Mouse (Mus musculus) spleen, postnatal 10 days (tissue): ENCODE results near the gene Moap1.
A peak's percentile ranks its signal among the peaks of the same experiment; 100 is the strongest.

ENCODE experiments used
- DNase-seq, 2 experiments: peaks; one replicate each; pipeline ENCODE4 v3.0.0; 2021 to 2022; ENCODE audit warnings: low spot score in 2 of 2

The Moap1 gene

DNA sequence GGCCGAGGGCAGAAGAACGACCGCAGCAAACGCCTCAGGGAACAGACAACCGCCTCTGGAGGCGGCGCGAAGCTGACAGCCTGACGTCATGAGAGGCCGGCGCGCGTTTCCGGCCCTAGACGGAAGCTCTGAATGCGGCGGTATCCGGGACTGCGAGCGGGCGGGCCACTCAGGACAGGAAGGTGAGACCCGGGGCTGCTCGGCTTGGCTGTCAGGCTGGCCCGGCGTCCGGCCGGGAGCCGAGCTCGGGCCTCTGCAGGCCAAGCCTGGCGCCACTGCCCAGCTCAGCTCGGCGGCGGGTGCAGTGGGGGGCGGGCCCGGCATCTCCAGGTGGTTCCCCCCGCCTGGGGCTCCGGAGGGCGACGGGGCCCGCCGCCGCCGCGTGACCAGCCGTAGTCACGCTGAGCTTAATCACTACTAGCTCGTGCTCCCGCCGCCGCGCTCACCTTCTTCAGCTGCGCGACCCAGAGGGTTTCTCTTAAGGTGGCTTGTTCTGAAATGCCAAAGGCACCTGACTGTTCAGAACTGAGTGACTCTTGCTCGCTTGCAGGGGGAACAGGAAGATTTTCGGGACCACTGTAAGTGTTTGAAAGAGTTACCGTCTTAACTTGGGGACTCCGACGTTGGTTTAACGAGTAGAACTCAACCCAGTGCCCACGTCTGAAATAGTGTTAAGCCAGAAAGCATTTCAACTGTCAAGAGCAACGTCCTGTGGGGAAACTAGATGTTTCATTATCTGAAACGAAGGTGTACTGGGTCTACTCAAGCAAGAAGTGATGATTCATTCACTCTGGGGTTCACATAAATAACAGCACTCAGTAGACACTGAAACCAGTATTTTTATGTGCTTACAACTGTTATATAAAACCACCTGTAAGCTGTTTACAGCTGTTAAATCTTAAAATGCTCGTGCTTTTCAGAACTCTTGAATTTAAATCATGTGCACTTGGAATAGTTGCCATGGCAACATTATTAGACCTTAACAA is at the start of gene Moap1, which contains the start of gene Tmem251:
Gene Moap1, minus strand, starts transcription at position 73 of the 986 bp plus-strand sequence.
Gene Tmem251, plus strand, starts transcription at position 174 of the 986 bp plus-strand sequence.
- peak; percentile 83 to 92 for DNase-seq

GRCm38 (mm10) chr12:102787927-102788326 is 44.5 kb upstream of the Moap1 start:
- DNase-seq, result no peak

GRCm38 (mm10) chr12:102785593-102785985 is 42.1 kb upstream of the Moap1 start:
- no peak for DNase-seq

GRCm38 (mm10) chr12:102784899-102785592 is 41.6 kb upstream of the Moap1 start:
- no peak for DNase-seq

- DNase-seq, result no peak
Observed at GRCm38 (mm10) chr12:102782841-102783240, 39.4 kb upstream of the Moap1 start.

GRCm38 (mm10) chr12:102779452-102779851 is 36.0 kb upstream of the Moap1 start:
- DNase-seq, result no peak

DNA sequence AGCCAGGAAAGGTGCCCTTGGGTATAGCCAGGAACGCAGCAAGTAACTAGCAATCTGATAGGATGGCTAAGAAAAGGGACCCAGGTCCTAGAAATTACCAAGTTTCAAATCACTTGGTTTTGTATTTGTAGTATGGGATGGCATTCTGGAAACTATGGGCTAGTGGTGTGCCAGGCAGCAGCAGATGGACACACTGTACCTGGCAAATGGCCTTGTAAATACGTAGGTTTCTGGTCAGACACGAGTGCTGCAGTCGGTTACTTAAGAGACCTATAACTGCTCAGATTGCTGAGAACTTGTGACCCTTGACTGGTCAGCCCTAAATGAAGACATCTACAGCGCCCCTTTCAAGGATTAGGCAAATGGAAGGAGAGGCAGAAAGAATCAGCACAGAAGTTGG is 34.7 kb upstream of the Moap1 start:
- DNase-seq, result no peak

DNA sequence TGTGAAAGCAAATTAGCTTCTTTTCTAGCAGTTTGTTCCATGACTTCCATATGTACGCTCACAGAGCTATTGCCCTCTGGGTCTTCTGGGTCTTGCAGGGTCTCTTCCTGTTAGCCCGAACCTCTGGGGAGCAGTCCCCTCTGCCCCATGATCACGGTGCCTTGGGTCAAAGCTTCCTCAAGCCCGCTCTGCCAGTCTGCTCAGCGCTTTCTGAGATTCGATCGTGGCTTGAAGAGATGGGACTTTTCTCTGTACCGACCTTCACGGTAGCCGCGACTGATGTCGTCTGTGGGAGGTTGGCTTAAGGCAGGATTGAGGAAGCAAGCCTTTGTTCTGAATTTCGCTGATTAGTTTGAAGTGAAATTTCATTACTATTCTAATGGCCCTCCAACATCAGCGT is 32.6 kb upstream of the Moap1 start:
- no peak for DNase-seq

- no peak for DNase-seq
Observed at GRCm38 (mm10) chr12:102772676-102773075, 29.2 kb upstream of the Moap1 start.

GRCm38 (mm10) chr12:102771601-102772000 is 28.1 kb upstream of the Moap1 start:
- DNase-seq, result no peak

DNA sequence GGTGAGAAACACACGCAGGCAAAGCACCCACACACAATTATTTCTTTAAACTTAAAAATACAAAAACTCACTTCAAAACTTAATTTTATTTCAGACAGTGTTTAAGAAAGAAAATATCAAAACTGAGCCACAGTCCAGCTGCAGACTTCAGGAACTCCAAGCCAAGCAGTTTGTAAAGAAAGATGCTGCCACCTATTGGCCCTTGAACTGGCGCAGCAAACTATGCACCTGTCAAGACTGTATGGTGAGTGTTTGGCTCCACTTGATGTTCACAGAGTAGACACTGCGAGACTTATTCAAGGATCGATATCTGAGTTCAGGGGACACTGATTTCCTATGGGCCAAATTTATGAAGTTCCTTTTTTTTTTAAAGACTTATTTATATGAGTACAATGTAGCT is 25.5 kb upstream of the Moap1 start:
- no peak for DNase-seq

DNA sequence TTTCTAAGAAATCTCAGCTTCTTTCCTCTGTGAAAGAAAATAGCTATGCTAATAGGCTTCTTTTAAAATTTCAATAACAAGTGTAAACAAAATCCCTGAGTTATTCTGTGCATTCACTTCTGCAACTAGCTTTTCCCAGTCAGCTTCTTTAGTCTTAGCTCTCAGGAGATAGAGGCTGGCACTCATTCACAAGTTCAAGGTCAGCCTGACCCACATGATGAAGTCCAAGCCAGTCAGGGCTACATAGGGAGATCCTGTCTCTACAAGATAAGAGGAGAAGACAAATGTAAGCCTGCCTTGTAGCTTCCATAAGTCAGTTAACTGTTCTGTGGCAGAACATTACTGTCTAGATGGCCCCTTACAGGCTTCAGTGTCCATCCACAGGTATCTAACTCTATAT is 20.2 kb upstream of the Moap1 start:
- DNase-seq, result no peak

DNA sequence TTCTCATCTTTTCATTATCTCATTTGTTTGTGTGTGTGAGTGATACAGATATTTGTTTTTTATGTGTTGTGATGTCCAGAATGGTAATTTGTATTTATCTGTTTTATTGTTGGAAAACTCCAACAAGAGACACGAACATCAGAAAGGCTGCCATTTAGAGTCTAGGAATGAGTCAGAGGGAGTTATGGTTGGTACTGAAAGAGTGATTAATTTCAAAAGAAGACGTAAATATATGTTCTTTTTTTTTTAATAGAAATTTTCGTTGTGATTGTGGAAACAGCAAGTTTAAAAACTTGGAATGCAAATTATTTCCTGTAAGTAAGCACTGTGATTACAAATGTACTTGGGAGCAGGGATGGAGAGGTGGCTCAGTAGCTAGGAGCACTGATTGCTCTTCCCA is 18.2 kb upstream of the Moap1 start:
- no peak for DNase-seq

GRCm38 (mm10) chr12:102758936-102759335 is 15.5 kb upstream of the Moap1 start:
- DNase-seq, result no peak

GRCm38 (mm10) chr12:102758403-102758756 is 14.9 kb upstream of the Moap1 start, which contains the start of gene Gm20604:
TSS of gene Gm20604 (minus strand) at chr12:102758672.
- DNase-seq, result no peak

DNA sequence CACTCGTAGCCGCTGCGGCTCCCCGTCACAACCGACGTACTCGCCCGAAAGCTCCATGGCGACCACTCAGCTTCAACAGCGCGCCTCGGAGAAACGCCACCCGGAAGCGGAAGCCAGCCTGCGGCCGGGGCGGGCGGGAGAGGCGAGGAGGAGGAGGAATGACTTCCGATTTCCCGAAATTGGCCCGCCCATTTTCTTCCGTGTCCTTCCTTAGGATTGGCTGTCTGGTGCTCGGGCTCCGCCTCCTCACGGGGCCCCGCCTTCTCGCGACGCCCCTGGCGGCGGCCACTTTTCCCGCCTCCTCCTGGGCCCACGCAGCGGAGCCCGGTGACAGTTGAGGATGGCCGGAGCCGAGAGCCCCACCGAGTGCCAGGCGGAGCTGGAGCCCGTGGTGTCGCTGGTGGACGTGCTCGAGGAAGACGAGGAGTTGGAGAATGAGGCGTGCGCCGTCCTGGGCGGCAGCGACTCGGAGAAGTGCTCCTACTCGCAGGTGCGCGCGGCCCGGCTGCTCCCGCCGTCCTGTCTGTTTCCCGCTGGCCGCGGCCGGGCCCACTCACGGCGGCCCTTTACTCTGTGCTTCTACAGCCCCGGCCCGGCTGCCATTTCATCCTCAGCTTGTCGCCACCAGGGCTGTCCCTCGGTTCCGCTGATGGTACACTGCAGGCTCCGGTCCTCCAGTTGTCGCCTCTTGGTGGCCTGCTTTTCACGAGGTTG is 14.4 kb upstream of the Moap1 start, which contains the start of the genes Gm28051, Gon7 and Ubr7:
Gene Gm28051, minus strand, starts transcription at position 77 of the 714 bp plus-strand sequence.
Gene Gon7, minus strand, starts transcription at position 115 of the 714 bp plus-strand sequence.
Gene Ubr7, plus strand, starts transcription at position 279 of the 714 bp plus-strand sequence.
- DNase-seq, result peak; percentile 89 to 97

- peak in 1 of 2 experiments; percentile 86 for DNase-seq
Observed at GRCm38 (mm10) chr12:102757055-102757688, 13.7 kb upstream of the Moap1 start.

GRCm38 (mm10) chr12:102756304-102756703 is 12.8 kb upstream of the Moap1 start:
- peak; percentile 45 to 76 for DNase-seq

- DNase-seq, result no peak
Observed at GRCm38 (mm10) chr12:102748256-102748655, 4.8 kb upstream of the Moap1 start.

GRCm38 (mm10) chr12:102744839-102745238 is 1.4 kb upstream of the Moap1 start:
- no peak for DNase-seq

- DNase-seq, result no peak
Observed at GRCm38 (mm10) chr12:102743036-102743588, 349 bp downstream of the Moap1 start.
